Mouse (Mus musculus): ENCODE measurements around the gene Cdk11b. TPM values are rescaled to one million over a fixed set of nuclear protein-coding genes. Genes with fewer than 3 reads are reported as not detected.
"Not testable (repeated sequence)": the region's sequence is repeated elsewhere in the genome, so short reads cannot be mapped to it uniquely, and the experiment has no call there.

The Cdk11b gene
- polyA plus RNA-seq, 1 experiment from 2014 or later, result 56.3 TPM

- WGBS, result 59% methylated on average over 2 of the region's 2 CpGs
- Histone ChIP-seq H3K9me3 (ENCODE audit: low read depth, low read length) (no peaks in the 10 kb centered on the region), H3K27me3 (ENCODE audit: insufficient read depth, low read length) (no peaks in the 10 kb centered on the region), H3K4me2 (no peak overlapping the region), H3K4me1 (ENCODE audit: insufficient read depth) (no peaks in the 10 kb centered on the region), H3K4me3 (ENCODE audit: low read depth, low read length) (no peak overlapping the region), H3K27ac (ENCODE audit: low read depth) (no peak overlapping the region), H3K36me3 (ENCODE audit: insufficient read depth) (peaks cover 48% of the 10 kb centered on the region), H3K9ac (no peak overlapping the region)
- DNase-seq (no peak), ATAC-seq (ENCODE audit: insufficient read depth) (no peak)
- TF ChIP-seq CTCF (IDR thresholded peaks at IDR 0.05; ENCODE audit: low read depth), result no peak
Measured at GRCm38 (mm10) chr4:155606825-155607224, 17.8 kb upstream of the Cdk11b start.

- Histone ChIP-seq H3K4me2 (no peak overlapping the region), H3K27ac (ENCODE audit: low read depth) (no peak overlapping the region), H3K27me3 (ENCODE audit: insufficient read depth, low read length) (no peaks in the 10 kb centered on the region), H3K36me3 (ENCODE audit: insufficient read depth) (peaks cover 58% of the 10 kb centered on the region), H3K9ac (no peak overlapping the region), H3K9me3 (ENCODE audit: low read depth, low read length) (no peaks in the 10 kb centered on the region), H3K4me1 (ENCODE audit: insufficient read depth) (no peaks in the 10 kb centered on the region), H3K4me3 (ENCODE audit: low read depth, low read length) (no peak overlapping the region)
- no peak for TF ChIP-seq CTCF (IDR thresholded peaks at IDR 0.05; ENCODE audit: low read depth)
- WGBS, result 85% methylated on average over 3 of the region's 3 CpGs
- DNase-seq (no peak), ATAC-seq (ENCODE audit: insufficient read depth) (no peak)
Measured at GRCm38 (mm10) chr4:155611860-155612259, 12.8 kb upstream of the Cdk11b start.

- H3K9me3 ChIP-seq (ENCODE audit: low read depth, low read length), result no peaks in the 10 kb centered on the region
- ATAC-seq (ENCODE audit: insufficient read depth) (no peak), DNase-seq (no peak)
- H3K4me1 ChIP-seq (ENCODE audit: insufficient read depth), result no peaks in the 10 kb centered on the region
- H3K36me3 ChIP-seq (ENCODE audit: insufficient read depth), result peaks cover 72% of the 10 kb centered on the region
- no peak overlapping the region for H3K9ac ChIP-seq
- no peak for TF ChIP-seq CTCF (IDR thresholded peaks at IDR 0.05; ENCODE audit: low read depth)
- H3K27me3 ChIP-seq (ENCODE audit: insufficient read depth, low read length), result no peaks in the 10 kb centered on the region
- H3K27ac ChIP-seq (ENCODE audit: low read depth), result no peak overlapping the region
- no peak overlapping the region for H3K4me3 ChIP-seq (ENCODE audit: low read depth, low read length)
- no peak overlapping the region for H3K4me2 ChIP-seq
- WGBS, result 92% methylated on average over 3 of the region's 3 CpGs
Measured at GRCm38 (mm10) chr4:155613264-155613663, 11.4 kb upstream of the Cdk11b start.

- Histone ChIP-seq H3K9ac (no peak overlapping the region), H3K36me3 (ENCODE audit: insufficient read depth) (peaks cover 71% of the 10 kb centered on the region), H3K27ac (ENCODE audit: low read depth) (no peak overlapping the region), H3K9me3 (ENCODE audit: low read depth, low read length) (no peaks in the 10 kb centered on the region), H3K27me3 (ENCODE audit: insufficient read depth, low read length) (no peaks in the 10 kb centered on the region), H3K4me3 (ENCODE audit: low read depth, low read length) (no peak overlapping the region), H3K4me2 (no peak overlapping the region), H3K4me1 (ENCODE audit: insufficient read depth) (no peaks in the 10 kb centered on the region)
- ATAC-seq (ENCODE audit: insufficient read depth) (no peak), DNase-seq (no peak)
- 91% methylated on average over 5 of the region's 5 CpGs for WGBS
- TF ChIP-seq CTCF (IDR thresholded peaks at IDR 0.05; ENCODE audit: low read depth), result no peak
Measured at GRCm38 (mm10) chr4:155618321-155618720, 6.3 kb upstream of the Cdk11b start.

GRCm38 (mm10) chr4:155630267-155630666 lies 5.6 kb downstream of the Cdk11b start:
- WGBS, result 85% methylated on average over 6 of the region's 6 CpGs
- DNase-seq (no peak), ATAC-seq (ENCODE audit: insufficient read depth) (no peak)
- Histone ChIP-seq H3K9ac (no peak overlapping the region), H3K27me3 (ENCODE audit: insufficient read depth, low read length) (no peaks in the 10 kb centered on the region), H3K4me3 (ENCODE audit: low read depth, low read length) (no peak overlapping the region), H3K9me3 (ENCODE audit: low read depth, low read length) (no peaks in the 10 kb centered on the region), H3K4me1 (ENCODE audit: insufficient read depth) (no peaks in the 10 kb centered on the region), H3K36me3 (ENCODE audit: insufficient read depth) (peaks cover 81% of the 10 kb centered on the region), H3K4me2 (no peak overlapping the region), H3K27ac (ENCODE audit: low read depth) (no peak overlapping the region)
- TF ChIP-seq CTCF (IDR thresholded peaks at IDR 0.05; ENCODE audit: low read depth), result no peak

- H3K27me3 ChIP-seq (ENCODE audit: insufficient read depth, low read length), result no peaks in the 10 kb centered on the region
- ATAC-seq (ENCODE audit: insufficient read depth) (no peak), DNase-seq (no peak)
- no peak for TF ChIP-seq CTCF (IDR thresholded peaks at IDR 0.05; ENCODE audit: low read depth)
- H3K4me2 ChIP-seq, result no peak overlapping the region
- H3K9me3 ChIP-seq (ENCODE audit: low read depth, low read length), result no peaks in the 10 kb centered on the region
- H3K36me3 ChIP-seq (ENCODE audit: insufficient read depth), result peaks cover 91% of the 10 kb centered on the region
- no peak overlapping the region for H3K4me3 ChIP-seq (ENCODE audit: low read depth, low read length)
- no peaks in the 10 kb centered on the region for H3K4me1 ChIP-seq (ENCODE audit: insufficient read depth)
- no peak overlapping the region; the same call in 1 of the 2 replicates for H3K9ac ChIP-seq
- no peak overlapping the region for H3K27ac ChIP-seq (ENCODE audit: low read depth)
Measured at GRCm38 (mm10) chr4:155635766-155636499, 11.3 kb downstream of the Cdk11b start.

GRCm38 (mm10) chr4:155643531-155643930 lies 18.9 kb downstream of the Cdk11b start:
- WGBS, result 91% methylated on average over 1 of the region's 1 CpGs
- no peak overlapping the region for H3K27ac ChIP-seq (ENCODE audit: low read depth)
- H3K9me3 ChIP-seq (ENCODE audit: low read depth, low read length), result no peaks in the 10 kb centered on the region
- H3K4me3 ChIP-seq (ENCODE audit: low read depth, low read length), result no peak overlapping the region
- H3K36me3 ChIP-seq (ENCODE audit: insufficient read depth), result peaks cover 88% of the 10 kb centered on the region
- no peak for TF ChIP-seq CTCF (IDR thresholded peaks at IDR 0.05; ENCODE audit: low read depth)
- no peaks in the 10 kb centered on the region for H3K27me3 ChIP-seq (ENCODE audit: insufficient read depth, low read length)
- H3K9ac ChIP-seq, result no peak overlapping the region
- DNase-seq, result no peak
- H3K4me1 ChIP-seq (ENCODE audit: insufficient read depth), result no peaks in the 10 kb centered on the region
- no peak overlapping the region for H3K4me2 ChIP-seq
- no peak for ATAC-seq (ENCODE audit: insufficient read depth)

GRCm38 (mm10) chr4:155645308-155645707 lies 20.7 kb downstream of the Cdk11b start, which contains the start of gene Gm10563:
Gene Gm10563 (minus strand): TSS chr4:155645408.
- DNase-seq; H3K4me2 ChIP-seq; H3K4me3 ChIP-seq (ENCODE audit: low read depth, low read length); H3K27me3 ChIP-seq (ENCODE audit: insufficient read depth, low read length); H3K9me3 ChIP-seq (ENCODE audit: low read depth, low read length); H3K4me1 ChIP-seq (ENCODE audit: insufficient read depth); H3K9ac ChIP-seq; H3K27ac ChIP-seq (ENCODE audit: low read depth); ATAC-seq (ENCODE audit: insufficient read depth): not testable (repeated sequence)
- peaks cover 91% of the 10 kb centered on the region for H3K36me3 ChIP-seq (ENCODE audit: insufficient read depth)
- WGBS, result 93% methylated on average over 2 of the region's 2 CpGs
